Mouse (Mus musculus): Measurements from ENCODE around the gene Mrtfb. TPM values are rescaled to one million over a fixed set of nuclear protein-coding genes. Genes with fewer than 3 reads are reported as not detected.

Mrtfb gene
- total RNA-seq, 4 experiments from 2014 or later, result 144 to 175 (median 158) TPM

DNA sequence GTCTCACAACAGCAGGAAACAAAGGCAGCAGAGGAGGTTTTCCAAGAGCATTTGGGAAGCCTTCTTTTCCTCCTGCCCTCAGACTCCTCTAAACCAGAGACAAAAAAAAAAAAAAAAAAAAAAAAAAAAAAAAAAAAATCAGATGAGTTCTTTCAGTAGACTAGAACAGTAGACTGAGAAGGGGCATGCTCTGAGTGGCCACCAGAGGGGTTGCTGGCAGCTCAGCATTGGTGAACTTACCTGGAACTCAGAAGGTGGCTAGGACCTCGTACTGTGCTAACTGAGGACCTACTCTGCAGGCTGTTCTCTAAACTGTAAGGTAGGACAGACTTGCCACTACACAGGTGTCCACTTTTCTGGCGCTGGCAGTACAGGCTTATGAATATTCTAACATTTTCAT is 179.3 kb downstream of the Mrtfb start:
- DNase-seq (ENCODE audit: low spot score in 2 of 2), result no peak

DNA sequence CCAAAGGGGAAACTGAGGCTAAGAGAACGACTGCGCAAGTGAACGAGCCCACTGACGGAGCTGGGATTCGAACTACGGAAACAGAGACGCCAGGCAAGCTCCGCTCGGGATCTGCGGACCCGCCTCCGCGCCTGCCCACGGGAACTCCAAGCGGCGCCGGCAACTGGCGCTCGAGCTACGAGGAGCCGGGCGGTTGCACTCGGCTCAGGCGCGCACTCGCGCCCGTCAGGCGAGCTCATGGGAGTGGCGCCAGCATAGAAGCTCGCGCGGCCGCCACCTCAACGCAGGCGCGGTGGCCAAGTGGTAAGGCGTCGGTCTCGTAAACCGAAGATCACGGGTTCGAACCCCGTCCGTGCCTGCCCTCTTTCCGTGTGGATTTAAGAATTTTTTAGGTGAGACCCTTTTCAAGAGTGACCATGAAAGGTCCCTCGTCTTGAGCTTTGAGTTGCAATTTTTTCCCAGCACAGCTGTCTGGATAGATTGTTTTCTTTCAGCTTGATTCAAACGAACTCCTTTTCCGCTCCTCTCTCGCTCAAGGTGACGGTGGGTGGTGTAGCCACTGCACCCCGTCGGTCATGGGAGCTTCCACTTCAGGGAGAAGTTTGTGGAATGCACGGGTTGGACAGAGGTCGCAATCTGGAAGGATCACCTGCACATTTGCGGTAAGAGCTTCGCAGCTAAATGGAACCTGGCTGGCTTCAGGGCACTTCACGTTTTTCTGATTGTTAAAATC is 180.9 kb downstream of the Mrtfb start:
- DNase-seq (ENCODE audit: low spot score in 2 of 2), result peak; percentile 95 to 99

DNA sequence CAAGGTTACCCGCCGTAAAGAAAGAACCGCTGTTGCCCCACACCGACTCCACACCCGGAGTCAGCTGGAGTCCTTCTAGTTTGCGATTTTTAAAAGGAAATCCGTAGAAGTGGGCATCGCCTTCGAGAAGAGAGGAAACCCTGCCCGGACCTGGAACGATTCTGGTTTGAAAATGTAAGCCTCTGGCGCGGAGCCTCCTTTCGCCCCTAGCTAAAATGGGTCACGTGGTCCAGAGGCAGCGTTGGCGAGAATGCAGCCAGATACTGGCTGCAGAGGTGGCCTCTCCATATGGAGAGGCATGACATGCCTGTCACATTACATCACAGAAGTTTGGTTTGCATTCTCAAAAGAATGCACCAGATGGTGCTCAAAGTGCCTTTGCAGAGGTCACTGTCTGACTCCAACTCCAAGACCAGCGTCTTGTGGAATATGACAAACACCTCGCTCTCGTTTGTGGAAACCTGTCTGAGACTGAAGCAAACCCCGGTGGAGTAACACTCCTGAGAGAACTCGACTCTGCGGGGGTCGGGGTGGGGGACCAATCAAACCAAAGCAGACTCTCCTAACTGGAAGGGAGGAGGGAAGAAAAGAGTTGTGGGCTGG is 181.6 kb downstream of the Mrtfb start:
- no peak for DNase-seq (ENCODE audit: low spot score in 2 of 2)

DNA sequence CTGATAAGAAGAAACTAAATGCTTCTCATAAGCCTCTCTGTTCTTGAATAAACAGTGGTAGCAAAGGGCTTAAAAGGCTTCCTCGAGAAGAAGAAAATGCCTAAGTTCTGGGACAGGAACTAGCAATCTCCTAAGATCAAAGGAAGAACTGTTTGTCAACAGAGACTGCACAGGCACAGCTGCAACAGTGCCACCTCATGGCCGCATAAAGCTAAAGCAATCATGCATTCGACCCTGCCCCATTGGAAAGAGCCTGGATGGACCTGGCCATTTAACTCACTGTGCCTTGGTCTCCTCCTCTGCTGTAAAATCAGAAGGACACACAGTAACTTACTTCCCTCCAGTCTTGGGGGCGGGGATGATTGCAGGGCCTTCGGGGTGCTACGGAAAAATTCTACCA is 184.2 kb downstream of the Mrtfb start:
- no peak for DNase-seq (ENCODE audit: low spot score in 2 of 2)

DNA sequence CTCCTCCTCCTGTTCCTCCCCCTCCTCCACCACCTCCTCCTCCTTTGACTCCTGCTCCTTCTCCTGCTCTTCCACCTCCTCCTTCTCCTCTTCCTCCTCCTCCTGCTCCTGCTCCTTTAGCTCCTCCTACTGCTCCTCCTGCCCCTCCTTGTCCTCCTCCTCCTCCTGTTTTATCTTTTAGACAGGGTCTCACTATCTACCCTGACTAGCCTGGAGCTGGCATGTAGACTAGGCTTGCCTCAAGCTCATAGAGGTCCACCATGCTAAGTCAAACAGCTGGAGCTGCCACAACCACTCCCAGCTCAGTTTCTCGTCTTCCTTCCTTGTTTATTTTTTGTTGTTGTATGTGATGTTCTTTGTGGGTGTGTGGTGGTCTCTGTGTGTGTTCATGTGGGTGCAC is 187.5 kb downstream of the Mrtfb start:
- DNase-seq (ENCODE audit: low spot score in 2 of 2), result no peak

DNA sequence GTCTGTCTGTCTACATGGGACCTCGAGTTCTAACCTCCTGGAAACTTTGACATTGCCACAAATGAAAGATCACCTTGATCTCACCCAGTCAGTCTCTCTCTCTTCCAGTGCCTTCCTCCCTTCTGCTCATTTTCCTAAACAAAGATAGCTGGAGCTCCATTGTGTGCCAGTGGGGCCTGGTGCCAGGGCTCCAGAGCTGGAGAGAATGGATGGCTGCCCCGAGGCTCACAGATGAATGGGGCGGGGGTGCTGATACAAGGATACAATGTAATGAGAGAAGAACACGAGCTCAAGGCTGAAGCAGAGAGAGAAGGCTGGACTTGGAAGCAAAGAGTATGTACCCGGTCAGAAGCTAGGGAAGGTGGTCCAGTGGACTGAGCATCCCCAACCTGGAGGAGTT is 189.2 kb downstream of the Mrtfb start:
- no peak for DNase-seq (ENCODE audit: low spot score in 2 of 2)

DNA sequence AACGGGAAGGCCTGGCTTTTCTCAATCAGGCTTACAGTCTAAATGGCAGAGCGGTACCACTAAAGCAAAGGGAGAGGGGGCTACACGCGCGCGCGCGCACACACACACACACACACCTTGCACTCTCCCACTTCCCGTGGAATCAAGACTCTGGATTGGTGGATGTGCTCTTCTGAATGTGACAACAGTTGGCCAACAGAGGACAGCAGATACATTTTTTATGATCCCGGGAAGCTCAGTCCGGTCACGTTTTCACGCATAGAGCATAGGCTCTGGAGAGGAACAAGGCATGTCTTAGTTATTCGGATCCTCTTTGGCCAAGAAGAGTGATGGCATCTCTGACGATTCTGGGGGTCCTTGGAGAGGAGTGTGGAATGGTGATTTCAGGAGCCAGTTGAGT is 190.2 kb downstream of the Mrtfb start:
- no peak for DNase-seq (ENCODE audit: low spot score in 2 of 2)

DNA sequence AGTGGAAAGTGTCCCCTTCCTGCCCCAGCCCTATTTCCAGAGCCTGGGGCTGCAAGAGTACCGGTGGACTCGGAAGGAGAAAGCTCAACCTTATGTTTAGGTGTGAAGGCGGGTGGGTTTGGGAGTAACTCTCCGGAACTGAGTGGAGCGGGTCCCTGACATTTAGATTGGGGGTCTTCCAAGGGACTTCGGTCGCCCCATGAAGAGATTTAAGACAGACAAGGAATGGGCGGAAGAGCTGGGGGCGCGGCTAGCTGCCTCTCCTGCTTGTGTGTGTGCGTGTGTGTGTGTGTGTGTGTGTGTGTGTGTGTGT is 190.6 kb downstream of the Mrtfb start:
- DNase-seq (ENCODE audit: low spot score in 2 of 2), result no peak

DNA sequence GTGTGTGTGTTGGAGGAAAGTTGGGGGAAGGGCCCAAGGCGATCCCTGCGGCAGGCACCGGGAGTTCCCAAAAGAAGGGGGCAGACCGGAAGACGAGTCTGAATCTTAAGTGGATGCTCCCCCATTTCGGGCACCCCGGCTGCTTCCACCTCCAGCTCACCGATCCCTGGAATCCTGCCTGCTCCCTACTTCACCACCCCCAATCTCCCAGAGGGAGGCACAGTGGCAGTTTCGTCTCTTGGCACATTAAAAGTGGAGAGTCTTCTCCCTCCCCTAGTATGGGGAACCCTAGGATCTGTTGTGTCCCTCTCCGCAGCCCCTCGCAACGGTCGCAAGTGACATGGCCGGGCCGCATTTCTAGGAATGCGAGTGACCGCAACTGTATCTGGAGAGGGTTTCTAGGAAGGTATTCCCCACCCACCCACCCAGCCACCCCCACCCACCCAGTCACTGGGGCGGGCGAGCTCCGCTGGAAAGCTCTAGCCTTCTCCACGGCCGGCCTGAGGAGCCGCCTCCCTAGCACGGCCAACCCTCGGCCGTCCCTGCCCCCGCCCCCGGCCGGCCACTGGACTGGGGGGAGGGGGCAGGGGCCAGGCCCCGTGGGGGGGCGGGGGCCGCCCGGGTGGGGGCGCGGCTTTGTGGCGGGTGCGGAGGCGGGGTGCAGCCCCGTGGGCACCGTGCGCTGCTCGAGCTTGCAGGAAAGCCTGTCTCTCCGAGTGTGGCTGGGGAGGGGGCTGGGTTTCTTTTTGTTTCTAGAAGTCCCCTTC is 191.2 kb downstream of the Mrtfb start:
- no peak for DNase-seq (ENCODE audit: low spot score in 2 of 2)

DNA sequence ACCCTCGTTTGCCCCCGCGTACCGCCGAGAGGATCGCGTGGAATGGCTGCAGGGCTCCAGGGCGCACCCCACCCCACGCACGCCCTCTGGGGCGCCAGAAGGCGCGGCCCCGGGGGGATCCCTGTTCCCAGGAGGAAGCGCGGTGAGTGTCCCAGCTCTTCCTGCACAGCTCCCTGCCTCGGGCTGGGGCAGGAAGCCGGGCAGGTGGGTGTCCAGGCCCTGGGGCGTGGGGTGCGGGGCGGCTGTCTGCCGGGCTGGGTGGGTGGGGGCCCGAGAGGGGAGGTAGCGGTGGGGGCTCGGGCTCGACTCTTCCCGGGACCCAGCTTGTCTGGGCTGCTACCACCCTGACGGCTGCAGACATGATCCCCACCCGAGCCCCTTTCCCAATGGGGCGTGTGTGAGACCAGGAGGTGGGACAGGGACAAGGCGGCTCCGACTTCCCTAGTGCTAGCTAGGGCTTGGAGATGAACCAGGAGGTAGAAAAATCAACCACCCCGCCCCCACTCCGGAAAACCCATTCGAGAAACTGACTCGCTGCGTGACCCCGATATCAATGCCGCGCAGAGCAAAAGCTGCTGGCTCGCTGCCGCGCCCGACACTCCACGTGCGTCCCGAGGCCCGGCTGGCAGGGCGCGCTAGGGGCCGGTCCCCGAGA is 191.9 kb downstream of the Mrtfb start:
- DNase-seq (ENCODE audit: low spot score in 2 of 2), result no peak

DNA sequence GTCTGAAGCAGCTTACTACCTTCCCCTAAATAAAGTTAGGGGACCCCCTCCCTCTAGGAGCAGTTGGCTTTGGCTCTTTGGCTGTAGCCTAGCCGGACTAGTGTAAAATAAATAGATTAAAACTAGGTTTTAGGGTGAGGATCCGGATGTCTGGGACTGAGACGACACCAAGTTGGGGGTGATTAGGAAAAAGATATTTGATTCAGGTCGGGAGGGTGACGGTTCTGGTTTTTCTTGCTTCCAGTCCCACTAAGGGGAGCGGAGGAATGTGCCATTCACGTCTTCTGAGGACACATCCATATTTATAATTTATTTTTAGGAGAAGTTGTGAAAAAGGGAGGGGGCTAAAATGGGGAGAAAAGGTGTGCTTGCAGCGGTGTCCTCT is 192.4 kb downstream of the Mrtfb start:
- no peak for DNase-seq (ENCODE audit: low spot score in 2 of 2)

DNA sequence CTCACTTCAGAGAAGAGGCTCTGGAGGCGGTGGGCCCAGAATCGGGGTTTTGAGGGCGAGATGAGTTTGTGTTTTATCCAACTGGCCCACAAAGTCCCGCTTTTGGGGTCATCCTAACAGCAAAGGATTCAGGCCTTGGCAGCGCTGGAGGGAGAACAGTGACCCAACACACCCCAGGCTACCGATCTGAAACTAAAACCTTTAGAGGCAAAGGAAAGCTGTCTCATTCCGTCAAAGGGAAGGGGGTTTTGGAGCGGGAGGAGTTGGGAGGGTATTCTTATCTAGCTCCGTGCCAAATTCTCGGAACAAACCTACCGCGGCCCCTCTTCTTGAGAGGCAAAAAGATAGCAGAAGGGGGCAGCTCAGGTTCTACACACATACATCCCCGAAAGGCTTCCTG is 193.2 kb downstream of the Mrtfb start:
- no peak for DNase-seq (ENCODE audit: low spot score in 2 of 2)

DNA sequence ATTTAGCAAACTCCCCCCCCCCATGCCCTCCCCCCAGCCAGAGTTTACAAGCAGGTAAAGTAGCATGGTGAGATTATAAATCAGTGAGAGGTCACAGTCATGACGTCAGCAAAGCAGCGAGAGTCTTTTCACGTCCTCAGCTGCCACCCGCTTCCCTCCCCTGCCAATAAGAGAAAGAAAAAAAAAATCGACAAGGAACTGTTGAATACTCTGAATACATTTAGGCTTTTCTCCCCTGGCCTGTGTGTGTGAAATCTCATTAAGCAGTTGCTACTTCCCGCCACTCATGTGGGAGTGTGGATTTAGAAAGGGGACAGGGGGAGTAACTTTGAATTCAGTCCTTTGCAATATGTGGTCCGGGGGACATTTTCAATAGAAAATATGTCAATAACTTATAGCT is 194.6 kb downstream of the Mrtfb start:
- no peak for DNase-seq (ENCODE audit: low spot score in 2 of 2)

DNA sequence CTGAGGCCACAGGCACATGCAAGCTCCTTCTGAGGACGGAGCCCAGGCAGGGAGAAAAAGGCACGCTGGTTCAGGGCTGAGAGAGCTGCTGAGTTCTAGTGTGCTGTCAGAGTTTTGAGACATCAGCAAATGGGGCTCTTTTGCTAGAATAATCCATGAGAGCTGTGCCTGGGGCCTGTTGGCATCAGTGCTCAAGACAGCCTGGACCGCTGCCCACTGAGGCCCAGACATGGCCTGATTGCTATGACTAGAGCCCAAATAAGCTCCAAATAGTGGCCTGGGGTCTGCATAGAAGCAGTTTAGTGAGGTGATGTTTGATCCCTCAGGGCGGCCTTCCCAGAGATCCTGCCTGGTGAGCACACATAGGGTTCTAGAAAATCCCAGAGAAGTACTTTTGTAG is 195.7 kb downstream of the Mrtfb start:
- DNase-seq (ENCODE audit: low spot score in 2 of 2), result no peak

DNA sequence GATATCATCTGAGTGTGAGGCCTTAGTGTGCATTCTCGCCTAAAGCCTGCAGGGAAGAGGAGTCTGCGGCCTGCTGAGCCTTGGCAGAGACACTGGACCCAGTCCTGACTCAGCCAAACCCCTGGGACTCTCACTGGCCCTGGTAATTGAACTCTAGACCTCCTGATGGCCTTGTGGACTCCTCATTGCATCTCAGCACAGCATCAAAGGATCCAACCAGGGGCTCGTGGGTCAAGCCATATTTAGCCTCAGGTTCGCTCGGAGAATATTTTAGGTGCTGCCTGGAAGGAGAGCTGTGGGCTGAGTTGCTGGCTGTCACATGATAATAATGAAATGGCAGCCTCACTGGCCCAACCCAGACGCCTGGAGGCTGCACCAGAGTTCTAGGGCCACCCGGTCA is 196.4 kb downstream of the Mrtfb start:
- DNase-seq (ENCODE audit: low spot score in 2 of 2), result no peak

DNA sequence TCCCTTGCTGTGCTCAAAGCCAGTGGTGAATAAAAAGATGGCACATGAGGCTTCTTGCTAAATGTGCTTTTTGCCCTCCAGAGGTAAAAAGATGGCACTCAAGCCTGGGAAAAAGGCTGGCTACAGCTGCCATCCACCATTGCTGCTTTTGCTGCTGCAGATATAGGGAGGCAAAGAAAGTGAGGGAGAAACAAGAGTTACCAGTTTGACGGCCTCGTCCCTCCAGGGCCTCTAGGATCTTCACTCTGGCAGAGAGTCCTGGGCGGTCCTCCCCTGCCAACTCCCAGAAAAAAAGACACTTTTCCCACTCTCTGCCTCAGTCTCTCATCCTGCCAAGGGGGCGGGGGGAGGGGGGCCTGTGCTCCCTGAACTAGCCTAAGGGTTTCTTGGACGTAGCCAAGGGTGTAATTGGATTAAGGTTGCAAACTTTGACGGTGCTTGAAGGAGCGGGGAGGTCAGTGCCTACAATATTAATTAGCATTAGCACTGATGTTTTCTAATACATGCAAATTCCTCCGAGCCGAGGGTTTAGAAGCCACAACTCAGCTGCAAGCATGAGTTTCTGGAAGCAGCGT is 197.8 kb downstream of the Mrtfb start:
- DNase-seq (ENCODE audit: low spot score in 2 of 2), result no peak

DNA sequence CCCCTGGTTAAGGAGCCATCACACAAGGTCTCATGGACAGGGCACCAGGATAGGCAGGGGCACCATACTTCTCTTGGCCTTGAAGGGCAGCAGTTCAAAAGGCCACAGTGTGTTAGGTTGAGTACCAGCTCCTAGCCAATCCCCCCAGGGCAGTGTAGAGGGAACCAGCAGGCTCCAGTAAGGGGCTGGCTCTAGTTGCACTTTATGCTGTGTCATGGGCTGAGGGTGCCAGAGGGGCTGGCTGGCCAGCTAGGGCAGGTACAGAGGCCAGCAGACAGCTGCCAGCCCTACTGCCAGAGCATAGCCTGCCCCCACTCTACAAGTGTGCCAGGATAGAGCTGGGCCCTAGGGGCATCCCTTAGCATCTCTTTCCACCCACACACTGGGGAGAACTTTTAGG is 199.3 kb downstream of the Mrtfb start:
- no peak for DNase-seq (ENCODE audit: low spot score in 2 of 2)

DNA sequence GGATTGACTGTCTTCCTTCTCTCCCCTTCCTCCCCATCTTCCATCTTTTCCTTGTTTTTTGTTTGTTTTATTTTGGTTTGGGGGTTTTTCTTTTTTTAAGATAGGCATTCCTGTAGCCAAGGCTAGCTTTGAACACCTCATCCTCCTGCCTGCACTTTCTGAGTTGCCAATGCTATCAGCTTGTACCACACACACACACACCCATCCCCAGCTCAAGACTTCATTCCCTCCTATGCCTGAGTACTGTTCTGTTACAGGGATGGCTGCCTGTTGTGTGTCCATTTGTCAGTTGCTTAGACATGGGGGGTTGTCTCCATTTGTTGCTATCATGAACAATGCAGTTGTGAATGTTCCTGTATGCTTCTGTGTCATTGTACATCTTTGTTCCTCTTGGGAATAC is 202.3 kb downstream of the Mrtfb start:
- no peak for DNase-seq (ENCODE audit: low spot score in 2 of 2)

DNA sequence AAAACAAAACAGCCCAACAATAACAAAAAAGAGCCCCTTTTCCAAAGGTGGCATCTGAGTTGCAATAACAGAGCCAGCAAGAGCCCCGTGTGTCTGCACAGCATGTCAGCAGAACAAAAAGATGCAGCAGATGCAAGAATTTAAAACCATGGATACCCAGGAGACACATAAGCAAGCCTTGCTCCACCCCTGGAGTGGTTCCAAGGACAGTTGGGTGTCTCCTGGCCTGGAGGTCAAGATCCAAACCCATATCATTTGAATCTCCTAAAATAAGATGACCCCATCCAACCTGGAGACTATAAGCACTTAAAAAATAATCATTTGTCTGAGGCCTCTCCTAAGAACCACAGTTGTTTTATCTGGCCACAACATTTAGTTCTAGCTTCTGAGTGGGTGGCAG is 203.8 kb downstream of the Mrtfb start:
- DNase-seq (ENCODE audit: low spot score in 2 of 2), result no peak

DNA sequence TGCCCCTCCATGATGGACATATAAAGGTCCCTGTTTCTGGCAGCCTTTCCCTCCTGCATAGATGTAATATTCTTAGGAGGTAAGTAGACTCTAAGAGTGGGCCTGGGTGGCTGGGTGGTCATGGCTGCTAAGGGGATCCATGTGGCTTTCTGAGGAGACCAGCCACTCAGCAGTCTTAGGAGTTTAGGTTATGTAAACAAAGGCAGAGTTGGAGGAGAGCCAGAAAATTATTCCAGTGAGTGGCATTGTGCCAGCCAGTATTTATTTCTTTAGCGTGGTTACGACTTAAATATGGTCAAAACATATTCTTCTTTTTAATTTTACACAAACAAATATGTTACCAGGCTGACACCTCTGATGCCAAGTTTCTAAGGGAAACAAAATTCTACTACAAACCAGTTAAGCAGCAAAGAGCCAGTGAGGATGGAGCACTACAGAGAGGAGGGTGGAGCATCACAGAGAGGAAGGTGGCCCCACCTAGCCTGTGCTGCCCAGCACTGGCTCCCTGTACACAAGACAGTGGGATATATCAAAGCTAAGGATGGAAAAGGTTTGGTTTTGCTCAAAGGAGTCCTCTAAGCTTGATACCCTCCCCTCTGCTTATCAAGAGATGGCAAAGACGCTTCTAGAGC is 204.6 kb downstream of the Mrtfb start:
- no peak for DNase-seq (ENCODE audit: low spot score in 2 of 2)

DNA sequence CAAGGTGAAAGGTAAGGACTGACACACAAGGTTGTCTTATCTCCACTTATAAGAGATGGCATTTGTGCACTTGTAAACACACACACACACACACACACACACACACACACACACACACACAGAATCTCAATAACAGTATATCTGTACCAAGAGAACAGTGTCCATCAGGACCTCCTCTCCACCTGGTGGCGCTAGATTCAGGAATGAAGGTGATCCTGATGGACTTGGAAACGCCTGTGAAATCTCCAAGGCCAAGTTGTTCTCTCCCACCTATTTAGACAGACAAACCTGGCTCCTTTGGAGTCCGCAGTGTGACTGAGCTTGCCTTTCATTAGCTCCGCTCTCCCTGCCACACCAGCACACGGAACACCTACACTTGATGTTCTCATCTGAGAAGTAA is 208.4 kb downstream of the Mrtfb start:
- no peak for DNase-seq (ENCODE audit: low spot score in 2 of 2)

All from layer of hippocampus, adult 8-10 months (tissue).